12 mouse cellular contexts compared by ENCODE assay signal in the genomic region with DNA sequence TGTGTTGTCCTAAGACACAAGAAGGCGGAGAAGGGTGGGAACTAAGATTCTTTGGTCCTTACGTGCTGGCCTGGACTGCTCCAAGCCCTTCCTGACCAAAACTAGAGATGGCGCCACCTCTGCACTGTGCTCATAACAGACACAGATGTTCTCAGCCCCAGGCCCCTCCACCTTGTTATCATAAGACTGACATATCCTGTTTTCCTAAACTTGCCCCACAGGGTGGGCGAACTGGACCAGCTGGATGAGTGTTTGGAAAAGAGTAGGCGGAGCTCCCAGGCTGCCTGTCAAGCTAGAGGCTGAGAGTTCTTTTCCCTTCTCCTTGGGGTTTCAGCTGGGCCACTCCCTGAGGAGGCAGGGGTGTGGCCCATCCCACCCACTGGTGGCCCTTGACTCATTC. TPM values are rescaled to one million over a fixed set of nuclear protein-coding genes. Genes with fewer than 3 reads are reported as not detected.
A peak's percentile ranks its signal among the peaks of the same experiment; 100 is the strongest.
DNase-seq lines count a peak whose midpoint lies in the region; ATAC-seq and TF ChIP-seq lines count a peak whose summit lies in the region.
"Had no signal": no experiment of that assay in that cellular context is flagged by ENCODE, and none has a peak within 500 bp of the region (broad histone marks: within the 10 kb centered on the region; RNA-seq: fewer than 3 reads in every experiment).

No protein-coding gene starts in this region.

- WGBS in forebrain, embryonic 12.5 days = 75% methylated on average over 5 of the region's 5 CpGs
- WGBS in forebrain, embryonic 11.5 days = 71% methylated on average over 5 of the region's 5 CpGs
- 68% methylated on average over 5 of the region's 5 CpGs for WGBS in limb, embryonic 14.5 days
- 76% methylated on average over 5 of the region's 5 CpGs for WGBS in limb, embryonic 10.5 days

- no peak for DNase-seq in forebrain, embryonic 11.5 days (ENCODE audit: low spot score)
- DNase-seq in limb, embryonic 14.5 days (ENCODE audit: low spot score) = peak; percentile 26
- no peak for DNase-seq in limb, embryonic 10.5 days (ENCODE audit: low spot score)
- peak; percentile 17 for DNase-seq in brain, embryonic 14.5 days (ENCODE audit: low read depth)
- DNase-seq in lung, postnatal 10 days = peak; percentile 58
- no peak for DNase-seq in urinary bladder, postnatal 36 days (ENCODE audit: low spot score in 2 of 2)
- no peak for DNase-seq in layer of hippocampus, adult 9-11 months
- DNase-seq: adrenal gland, adult 2 months had no signal

- ATAC-seq in forebrain, embryonic 12.5 days (ENCODE audit: low FRiP score) = no peak
- ATAC-seq in forebrain, embryonic 11.5 days (replicated peaks; ENCODE audit: low FRiP score) = no peak
- ATAC-seq in limb, embryonic 14.5 days (ENCODE audit: low FRiP score, low read depth) = no peak
- ATAC-seq: forebrain, embryonic 14.5 days; inflammation-experienced regulatory T-cells, adult 6 months had no signal

- H3K27me3 ChIP-seq in forebrain, embryonic 12.5 days = no peaks in the 10 kb centered on the region
- no peaks in the 10 kb centered on the region for H3K27me3 ChIP-seq in forebrain, embryonic 11.5 days (ENCODE audit: control insufficient read depth, insufficient read depth, low read length)
- no peaks in the 10 kb centered on the region for H3K27me3 ChIP-seq in limb, embryonic 14.5 days (ENCODE audit: control insufficient read depth, insufficient read depth, low read length)
- no peaks in the 10 kb centered on the region for H3K27me3 ChIP-seq in limb, embryonic 10.5 days (ENCODE audit: low read depth, poor library complexity, severe bottlenecking)

- peaks cover 16% of the 10 kb centered on the region for H3K36me3 ChIP-seq in forebrain, embryonic 12.5 days (replicated peaks)
- no peaks in the 10 kb centered on the region; the same call in 1 of the 2 replicates for H3K36me3 ChIP-seq in forebrain, embryonic 11.5 days (ENCODE audit: control insufficient read depth, insufficient read depth, low read length)
- peaks cover 11% of the 10 kb centered on the region; the same call in 1 of the 2 replicates for H3K36me3 ChIP-seq in limb, embryonic 14.5 days (ENCODE audit: control insufficient read depth, insufficient read depth, low read length)
- peaks cover 22% of the 10 kb centered on the region for H3K36me3 ChIP-seq in limb, embryonic 10.5 days

- H3K4me1 ChIP-seq in forebrain, embryonic 12.5 days = peaks cover 6% of the 10 kb centered on the region; the same call in 1 of the 2 replicates
- peaks cover 4% of the 10 kb centered on the region; the same call in 1 of the 2 replicates for H3K4me1 ChIP-seq in forebrain, embryonic 11.5 days (replicated peaks; ENCODE audit: control insufficient read depth, insufficient read depth, low read length)
- 0 out of 2 replicates have a peak, but pooled peaks cover 2% of the 10 kb centered on the region for H3K4me1 ChIP-seq in limb, embryonic 14.5 days (ENCODE audit: control insufficient read depth, insufficient read depth, low read length)
- peaks cover 6% of the 10 kb centered on the region for H3K4me1 ChIP-seq in limb, embryonic 10.5 days

- no peaks in the 10 kb centered on the region for H3K9me3 ChIP-seq in forebrain, embryonic 12.5 days
- no peaks in the 10 kb centered on the region for H3K9me3 ChIP-seq in forebrain, embryonic 11.5 days (ENCODE audit: control insufficient read depth, low read length)
- no peaks in the 10 kb centered on the region for H3K9me3 ChIP-seq in limb, embryonic 14.5 days (ENCODE audit: control insufficient read depth, low read length)
- no peaks in the 10 kb centered on the region for H3K9me3 ChIP-seq in limb, embryonic 10.5 days (replicated peaks)

- no peak for TF ChIP-seq POLR2A in limb, embryonic 14.5 days (IDR thresholded peaks at IDR 0.05; ENCODE audit: borderline replicate concordance, extremely low read depth, insufficient read depth, insufficient read length)
- TF ChIP-seq POLR2A in brain, embryonic 14.5 days (IDR thresholded peaks at IDR 0.05; ENCODE audit: borderline replicate concordance, extremely low read depth, insufficient read depth, insufficient read length, poor library complexity, severe bottlenecking) = no peak

- no peak overlapping the region for H3K9ac ChIP-seq in forebrain, embryonic 12.5 days
- H3K9ac ChIP-seq in forebrain, embryonic 11.5 days (ENCODE audit: low read length) = no peak overlapping the region
- H3K9ac ChIP-seq in limb, embryonic 14.5 days (ENCODE audit: low read depth, low read length, severe bottlenecking) = no peak overlapping the region

- 0 out of 2 replicates have a peak overlapping the region, but pooled peaks have one; percentile 31 for H3K27ac ChIP-seq in forebrain, embryonic 12.5 days
- no peak overlapping the region for H3K27ac ChIP-seq in forebrain, embryonic 11.5 days (ENCODE audit: low read depth, low read length)
- H3K27ac ChIP-seq in limb, embryonic 14.5 days (replicated peaks; ENCODE audit: low read depth, low read length) = no peak overlapping the region
- no peak overlapping the region for H3K27ac ChIP-seq in limb, embryonic 10.5 days

- TF ChIP-seq CTCF in brain, embryonic 14.5 days (IDR thresholded peaks at IDR 0.05; ENCODE audit: borderline replicate concordance, extremely low read depth, insufficient read depth, insufficient read length) = no peak

- H3K4me2 ChIP-seq in forebrain, embryonic 12.5 days = no peak overlapping the region
- H3K4me2 ChIP-seq in forebrain, embryonic 11.5 days (ENCODE audit: low read depth, low read length, severe bottlenecking) = no peak overlapping the region
- no peak overlapping the region for H3K4me2 ChIP-seq in limb, embryonic 14.5 days (replicated peaks; ENCODE audit: low read depth, low read length, severe bottlenecking)

- H3K4me3 ChIP-seq in forebrain, embryonic 12.5 days (replicated peaks) = no peak overlapping the region
- H3K4me3 ChIP-seq in forebrain, embryonic 11.5 days (ENCODE audit: low read depth, low read length) = no peak overlapping the region
- no peak overlapping the region for H3K4me3 ChIP-seq in limb, embryonic 14.5 days (replicated peaks; ENCODE audit: low read length)
- H3K4me3 ChIP-seq in limb, embryonic 10.5 days = no peak overlapping the region

RNA-seq across cellular contexts. Expression of a gene that starts 4.8 kb away (rescaled TPM):
- polyA plus RNA-seq in forebrain, embryonic 12.5 days (2016; fragmentation: Nextera tagmentation; extraction: Ambion mirVana) = 21.4 and 25.7 TPM in 2 replicates
- polyA plus RNA-seq in forebrain, embryonic 11.5 days (2014; fragmentation: Nextera tagmentation; extraction: Ambion mirVana) = 26.4 and 29.9 TPM in 2 replicates
- polyA plus RNA-seq in limb, embryonic 14.5 days (2012; rRNA removed) = 9.1 and 11.2 TPM in 2 replicates
- polyA plus RNA-seq in limb, embryonic 14.5 days (2014; fragmentation: Nextera tagmentation; extraction: Ambion mirVana) = 19.5 and 19.9 TPM in 2 replicates
- 24.3 and 24.6 TPM in 2 replicates for polyA plus RNA-seq in limb, embryonic 10.5 days (2016; fragmentation: Nextera tagmentation; extraction: Ambion mirVana)
- polyA plus RNA-seq in brain, embryonic 14.5 days (2012; rRNA removed) = 12.1 and 17.6 TPM in 2 replicates

RNA-seq across cellular contexts. Expression of a gene that starts 10.6 kb away (rescaled TPM):
- polyA plus RNA-seq in forebrain, embryonic 12.5 days (2016; fragmentation: Nextera tagmentation; extraction: Ambion mirVana) = not detected in 2 replicates
- not detected in 2 replicates for polyA plus RNA-seq in forebrain, embryonic 11.5 days (2014; fragmentation: Nextera tagmentation; extraction: Ambion mirVana)
- 0.09 and 0.13 TPM in 2 replicates for polyA plus RNA-seq in limb, embryonic 14.5 days (2012; rRNA removed)
- polyA plus RNA-seq in limb, embryonic 14.5 days (2014; fragmentation: Nextera tagmentation; extraction: Ambion mirVana) = not detected in 2 replicates
- 0.36 TPM in 1 of 2 replicates, not detected in the other for polyA plus RNA-seq in limb, embryonic 10.5 days (2016; fragmentation: Nextera tagmentation; extraction: Ambion mirVana)
- polyA plus RNA-seq in brain, embryonic 14.5 days (2012; rRNA removed) = not detected in 2 replicates
- polyA plus RNA-seq: adrenal gland, adult 2 months; forebrain, embryonic 14.5 days; inflammation-experienced regulatory T-cells, adult 6 months; large intestine, adult 2 months had no signal

RNA-seq across cellular contexts. Expression of a gene that starts 12.8 kb away (rescaled TPM):
- 10.2 and 10.7 TPM in 2 replicates for polyA plus RNA-seq in forebrain, embryonic 12.5 days (2016; fragmentation: Nextera tagmentation; extraction: Ambion mirVana)
- polyA plus RNA-seq in forebrain, embryonic 11.5 days (2014; fragmentation: Nextera tagmentation; extraction: Ambion mirVana) = 10.1 and 10.2 TPM in 2 replicates
- 4.3 and 4.9 TPM in 2 replicates for polyA plus RNA-seq in limb, embryonic 14.5 days (2012; rRNA removed)
- polyA plus RNA-seq in limb, embryonic 14.5 days (2014; fragmentation: Nextera tagmentation; extraction: Ambion mirVana) = 6.9 and 7.0 TPM in 2 replicates
- polyA plus RNA-seq in limb, embryonic 10.5 days (2016; fragmentation: Nextera tagmentation; extraction: Ambion mirVana) = 9.1 and 9.9 TPM in 2 replicates
- 8.5 and 10.1 TPM in 2 replicates for polyA plus RNA-seq in brain, embryonic 14.5 days (2012; rRNA removed)

RNA-seq across cellular contexts. Expression of a gene that starts 13.0 kb away (rescaled TPM):
- 13.2 and 13.7 TPM in 2 replicates for polyA plus RNA-seq in forebrain, embryonic 12.5 days (2016; fragmentation: Nextera tagmentation; extraction: Ambion mirVana)
- 14.1 and 15.0 TPM in 2 replicates for polyA plus RNA-seq in forebrain, embryonic 11.5 days (2014; fragmentation: Nextera tagmentation; extraction: Ambion mirVana)
- 31.5 and 41.2 TPM in 2 replicates for polyA plus RNA-seq in limb, embryonic 14.5 days (2012; rRNA removed)
- polyA plus RNA-seq in limb, embryonic 14.5 days (2014; fragmentation: Nextera tagmentation; extraction: Ambion mirVana) = 14.0 and 15.2 TPM in 2 replicates
- 14.7 and 18.4 TPM in 2 replicates for polyA plus RNA-seq in limb, embryonic 10.5 days (2016; fragmentation: Nextera tagmentation; extraction: Ambion mirVana)
- polyA plus RNA-seq in brain, embryonic 14.5 days (2012; rRNA removed) = 29.7 and 41.1 TPM in 2 replicates

RNA-seq across cellular contexts. Expression of a gene that starts 15.0 kb away (rescaled TPM):
- 85.8 and 88.3 TPM in 2 replicates for polyA plus RNA-seq in forebrain, embryonic 12.5 days (2016; fragmentation: Nextera tagmentation; extraction: Ambion mirVana)
- polyA plus RNA-seq in forebrain, embryonic 11.5 days (2014; fragmentation: Nextera tagmentation; extraction: Ambion mirVana) = 82.4 and 83.3 TPM in 2 replicates
- 197 and 285 TPM in 2 replicates for polyA plus RNA-seq in limb, embryonic 14.5 days (2012; rRNA removed)
- 147 and 163 TPM in 2 replicates for polyA plus RNA-seq in limb, embryonic 14.5 days (2014; fragmentation: Nextera tagmentation; extraction: Ambion mirVana)
- 93.0 and 105 TPM in 2 replicates for polyA plus RNA-seq in limb, embryonic 10.5 days (2016; fragmentation: Nextera tagmentation; extraction: Ambion mirVana)
- polyA plus RNA-seq in brain, embryonic 14.5 days (2012; rRNA removed) = 125 and 165 TPM in 2 replicates

Comparison
In these comparisons a context has a peak if more than half of its experiments do, and no peak if none do; other contexts are left out.
1. DNase-seq: peak in limb, embryonic 14.5 days (single experiment), brain, embryonic 14.5 days (single experiment) and lung, postnatal 10 days (single experiment); none in forebrain, embryonic 11.5 days (single experiment), limb, embryonic 10.5 days (single experiment), urinary bladder, postnatal 36 days (0 of 2) and layer of hippocampus, adult 9-11 months (single experiment).